Mouse (Mus musculus) bone marrow macrophage, adult 2 months (primary cell): ENCODE results near the gene Fam166a.

Experiments used
- CTCF ChIP-seq: IDR thresholded peaks from 2 replicates; pipeline ENCODE4 v1.5.1; 2012; ENCODE audit warnings: low read depth, mild to moderate bottlenecking, low read length, moderate library complexity
- POLR2A ChIP-seq: IDR thresholded peaks from 2 replicates; pipeline ENCODE4 v1.6.1; 2012; ENCODE audit warnings: mild to moderate bottlenecking, low read depth, low read length, borderline replicate concordance

- TF ChIP-seq CTCF (no peak), POLR2A (no peak)
Measured at GRCm38 (mm10) chr2:25244144-25244543, 25.6 kb downstream of the Fam166a start.
